Mouse (Mus musculus): ENCODE measurements around the gene Olfr364-ps1.

Gene Olfr364-ps1

DNA sequence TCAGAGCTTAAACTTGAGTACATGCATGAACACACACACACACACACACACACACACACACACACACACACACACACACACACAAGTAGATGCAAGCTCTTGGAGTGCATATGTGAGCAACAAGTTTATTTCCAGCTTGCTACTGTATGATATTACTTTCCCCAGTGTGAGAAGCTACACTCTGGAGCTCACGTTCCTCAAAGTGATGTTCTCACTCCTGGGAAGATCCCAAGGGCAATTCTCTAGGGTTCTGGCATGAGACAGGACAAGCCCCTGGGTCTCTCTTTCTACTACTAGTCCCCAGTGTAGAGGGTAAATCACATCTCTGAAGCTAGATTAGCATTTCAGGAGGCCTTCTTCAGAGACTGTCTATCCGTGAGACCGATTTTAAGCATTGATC, at the start of gene Olfr364-ps1:
Gene Olfr364-ps1, plus strand, starts transcription at position 301 of the 400 bp plus-strand sequence.
- no peak for DNase-seq (ENCODE audit: inconsistent ontology term)

DNA sequence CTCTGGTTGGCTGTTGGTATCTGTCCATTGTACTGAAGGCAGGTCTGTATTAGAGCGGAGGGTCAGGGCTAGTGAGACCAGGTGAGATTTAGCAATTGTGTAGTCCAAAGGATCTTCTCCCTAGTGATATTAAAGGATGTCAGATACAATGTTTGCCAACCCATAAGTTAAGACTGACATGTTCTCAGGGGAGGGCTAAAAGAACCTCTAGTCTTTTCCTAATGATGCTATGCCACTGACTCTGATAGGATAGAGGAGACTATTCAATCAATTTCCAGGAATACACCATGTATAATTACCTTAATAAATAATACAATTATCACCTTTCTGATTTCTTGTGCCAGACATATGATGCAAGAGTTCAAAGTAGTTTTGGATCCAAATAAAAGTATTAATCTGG, 21.3 kb upstream of the Olfr364-ps1 start, which contains the start of gene Olfr362:
Gene Olfr362, minus strand, starts transcription at position 101 of the 400 bp plus-strand sequence.
- DNase-seq (ENCODE audit: inconsistent ontology term): no peak

DNA sequence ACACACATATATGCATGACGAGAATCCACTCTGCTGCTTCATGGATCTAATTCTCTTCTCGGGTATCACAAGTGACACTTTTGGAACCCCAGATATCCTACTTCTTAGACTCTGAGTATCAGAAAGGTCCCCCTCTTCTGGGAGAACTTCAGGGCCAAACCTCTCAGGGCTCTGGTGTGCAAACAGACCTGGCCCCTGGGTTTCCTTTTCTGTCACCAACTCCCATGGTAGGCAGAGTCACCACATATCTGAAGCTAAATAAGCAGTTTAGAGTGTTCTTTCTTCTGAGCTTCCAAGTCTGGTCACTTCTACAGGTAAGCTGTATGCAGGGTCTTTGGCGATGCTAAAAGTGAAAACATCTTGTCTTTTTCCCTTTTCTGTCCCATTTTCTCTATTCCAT, 48.8 kb downstream of the Olfr364-ps1 start, which contains the start of gene Olfr365:
Gene Olfr365, plus strand, starts transcription at position 301 of the 400 bp plus-strand sequence.
- DNase-seq (ENCODE audit: inconsistent ontology term): no peak

Measured in Muller cell, postnatal 12 days (primary cell).